Mouse (Mus musculus): ENCODE results near the gene Wdr20. TPM values are rescaled to one million over a fixed set of nuclear protein-coding genes. Genes with fewer than 3 reads are reported as not detected.
A peak's percentile ranks its signal among the peaks of the same experiment; 100 is the strongest.
"Not testable (repeated sequence)": the region's sequence is repeated elsewhere in the genome, so short reads cannot be mapped to it uniquely, and the experiment has no call there.

Gene Wdr20
- 24.2 and 24.7 TPM in 2 replicates for total RNA-seq (2015)
- total RNA-seq (2017), result 28.5 and 37.5 TPM in 2 replicates

GRCm38 (mm10) chr12:110737170-110738157, at the start of gene Wdr20:
Wdr20 (plus strand) TSS chr12:110737944.
- peak; percentile 95 for ATAC-seq (ENCODE audit: poor library complexity, severe bottlenecking)

GRCm38 (mm10) chr12:110688921-110689320, 48.8 kb upstream of the Wdr20 start:
- ATAC-seq (ENCODE audit: poor library complexity, severe bottlenecking), result not testable (repeated sequence)

GRCm38 (mm10) chr12:110689919-110690643, 47.7 kb upstream of the Wdr20 start:
- no peak for ATAC-seq (ENCODE audit: poor library complexity, severe bottlenecking)

GRCm38 (mm10) chr12:110693378-110693777, 44.4 kb upstream of the Wdr20 start:
- not testable (repeated sequence) for ATAC-seq (ENCODE audit: poor library complexity, severe bottlenecking)

GRCm38 (mm10) chr12:110695676-110696171, 42.0 kb upstream of the Wdr20 start:
- peak; percentile 29 for ATAC-seq (ENCODE audit: poor library complexity, severe bottlenecking)

GRCm38 (mm10) chr12:110696173-110696974, 41.4 kb upstream of the Wdr20 start:
- peak; percentile 83 for ATAC-seq (ENCODE audit: poor library complexity, severe bottlenecking)

- ATAC-seq (ENCODE audit: poor library complexity, severe bottlenecking), result no peak
These were observed 40.8 kb upstream of the Wdr20 start for GRCm38 (mm10) chr12:110696975-110697400.

GRCm38 (mm10) chr12:110697457-110697856, 40.3 kb upstream of the Wdr20 start:
- no peak for ATAC-seq (ENCODE audit: poor library complexity, severe bottlenecking)

- no peak for ATAC-seq (ENCODE audit: poor library complexity, severe bottlenecking)
These were observed 39.7 kb upstream of the Wdr20 start for GRCm38 (mm10) chr12:110698080-110698479.

- no peak for ATAC-seq (ENCODE audit: poor library complexity, severe bottlenecking)
These were observed 39.1 kb upstream of the Wdr20 start for GRCm38 (mm10) chr12:110698523-110699170.

- no peak for ATAC-seq (ENCODE audit: poor library complexity, severe bottlenecking)
These were observed 38.6 kb upstream of the Wdr20 start for GRCm38 (mm10) chr12:110699171-110699547.

- ATAC-seq (ENCODE audit: poor library complexity, severe bottlenecking), result no peak
These were observed 37.0 kb upstream of the Wdr20 start for GRCm38 (mm10) chr12:110700730-110701129.

GRCm38 (mm10) chr12:110701363-110701762, 36.4 kb upstream of the Wdr20 start:
- 0 out of 2 replicates have a peak, but pooled peaks have one; percentile 9 for ATAC-seq (ENCODE audit: poor library complexity, severe bottlenecking)

GRCm38 (mm10) chr12:110702556-110702955, 35.2 kb upstream of the Wdr20 start, which contains the start of gene Hsp90aa1:
Hsp90aa1 (minus strand) TSS chr12:110702728.
- ATAC-seq (ENCODE audit: poor library complexity, severe bottlenecking), result no peak

- ATAC-seq (ENCODE audit: poor library complexity, severe bottlenecking), result peak; percentile 48
These were observed 34.7 kb upstream of the Wdr20 start for GRCm38 (mm10) chr12:110703008-110703471.

GRCm38 (mm10) chr12:110703682-110704081, 34.1 kb upstream of the Wdr20 start:
- no peak for ATAC-seq (ENCODE audit: poor library complexity, severe bottlenecking)

- not testable (repeated sequence) for ATAC-seq (ENCODE audit: poor library complexity, severe bottlenecking)
These were observed 32.3 kb upstream of the Wdr20 start for GRCm38 (mm10) chr12:110705419-110705818.

- peak; percentile 88 for ATAC-seq (ENCODE audit: poor library complexity, severe bottlenecking)
These were observed 31.2 kb upstream of the Wdr20 start for GRCm38 (mm10) chr12:110706337-110707231.

- ATAC-seq (ENCODE audit: poor library complexity, severe bottlenecking), result no peak
These were observed 30.3 kb upstream of the Wdr20 start for GRCm38 (mm10) chr12:110707451-110707850.

Measured in megakaryocyte, adult 5-6 weeks (primary cell).